Comparison of ENCODE assay signal across 20 mouse cellular contexts in the genomic region with DNA sequence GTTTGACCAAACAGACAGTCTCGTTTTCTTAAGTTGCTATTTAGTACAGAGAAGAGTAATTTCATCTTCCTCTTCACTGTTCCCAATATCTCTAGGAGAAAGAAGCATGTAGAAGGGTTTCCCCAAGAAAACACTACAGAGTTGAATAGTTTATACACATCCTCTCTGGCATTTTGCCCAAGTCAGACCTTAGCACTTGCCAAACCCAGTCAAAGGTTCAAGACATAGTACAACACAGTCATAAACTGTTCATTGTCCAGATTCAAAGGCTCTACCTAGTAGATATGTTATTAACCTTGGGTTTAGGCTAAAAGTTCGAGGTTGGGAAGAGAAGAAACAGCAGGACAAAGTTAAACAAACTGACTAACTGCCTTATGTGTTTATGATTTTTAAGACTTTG.
A peak's percentile ranks its signal among the peaks of the same experiment; 100 is the strongest.
DNase-seq lines count a peak whose midpoint lies in the region; ATAC-seq lines count a peak whose summit lies in the region.
"Had no signal": no experiment of that assay in that cellular context is flagged by ENCODE, and none has a peak within 500 bp of the region (broad histone marks: within the 10 kb centered on the region; RNA-seq: fewer than 3 reads in every experiment).

No protein-coding gene starts in this region.

- H3K9me3 ChIP-seq in kidney, embryonic 16.5 days (ENCODE audit: low read length): no peaks in the 10 kb centered on the region
- H3K9me3 ChIP-seq in intestine, embryonic 16.5 days (ENCODE audit: control insufficient read depth, low read length): no peaks in the 10 kb centered on the region
- H3K9me3 ChIP-seq: forebrain, embryonic 10.5 days; hindbrain, embryonic 15.5 days; liver, embryonic 13.5 days; midbrain, embryonic 10.5 days had no signal

- no peaks in the 10 kb centered on the region for H3K36me3 ChIP-seq in kidney, embryonic 16.5 days (ENCODE audit: insufficient read depth, low read length)
- H3K36me3 ChIP-seq in intestine, embryonic 16.5 days (ENCODE audit: control insufficient read depth, insufficient read depth, low read length): no peaks in the 10 kb centered on the region
- H3K36me3 ChIP-seq: forebrain, embryonic 10.5 days; hindbrain, embryonic 15.5 days; liver, embryonic 13.5 days; midbrain, embryonic 10.5 days had no signal

- H3K4me2 ChIP-seq in kidney, embryonic 16.5 days (replicated peaks; ENCODE audit: low read depth, low read length): no peak overlapping the region
- no peak overlapping the region for H3K4me2 ChIP-seq in intestine, embryonic 16.5 days (ENCODE audit: low read depth, low read length)
- H3K4me2 ChIP-seq: hindbrain, embryonic 15.5 days; liver, embryonic 13.5 days had no signal

- DNase-seq in kidney, adult 11 months: peak; percentile 8
- DNase-seq in lung, postnatal 10 days: peak; percentile 8
- no peak for DNase-seq in lung, adult 18-20 months
- peak; percentile 46 for DNase-seq in large intestine, adult 2 months (ENCODE audit: low read depth, low spot score)
- no peak for DNase-seq in thymus, postnatal 0 days (ENCODE audit: low spot score)
- DNase-seq: adrenal gland, adult 8-10 months; cerebellum, adult 11 months; embryo, embryonic 11 days; heart, adult 11 months; heart, postnatal 36 days; liver, embryonic 13.5 days; lung, postnatal 14 days; retina, postnatal 1 day; thymus, postnatal 14 days had no signal

- H3K27me3 ChIP-seq in kidney, embryonic 16.5 days (ENCODE audit: insufficient read depth, low read length): no peaks in the 10 kb centered on the region
- H3K27me3 ChIP-seq in intestine, embryonic 16.5 days (replicated peaks; ENCODE audit: control insufficient read depth, insufficient read depth, low read length): no peaks in the 10 kb centered on the region
- H3K27me3 ChIP-seq: hindbrain, embryonic 15.5 days; liver, embryonic 13.5 days had no signal

- no peak overlapping the region for H3K27ac ChIP-seq in kidney, embryonic 16.5 days (ENCODE audit: low read length)
- no peak overlapping the region for H3K27ac ChIP-seq in intestine, embryonic 16.5 days (ENCODE audit: low read length)
- H3K27ac ChIP-seq: forebrain, embryonic 10.5 days; hindbrain, embryonic 15.5 days; liver, embryonic 13.5 days; midbrain, embryonic 10.5 days had no signal

- no peak overlapping the region for H3K4me3 ChIP-seq in kidney, embryonic 16.5 days (ENCODE audit: low read length)
- H3K4me3 ChIP-seq in intestine, embryonic 16.5 days (ENCODE audit: low read length): no peak overlapping the region
- H3K4me3 ChIP-seq: forebrain, embryonic 10.5 days; hindbrain, embryonic 15.5 days; liver, embryonic 13.5 days; midbrain, embryonic 10.5 days had no signal

- 56% methylated on average over 2 of the region's 2 CpGs for WGBS in kidney, embryonic 16.5 days
- 41% methylated on average over 2 of the region's 2 CpGs for WGBS in intestine, embryonic 16.5 days
- WGBS in large intestine, adult 2 months: 10% methylated on average over 2 of the region's 2 CpGs

- ATAC-seq in kidney, embryonic 16.5 days (ENCODE audit: low FRiP score, low TSS enrichment): no peak
- ATAC-seq in intestine, embryonic 16.5 days: peak; percentile 91
- no peak for ATAC-seq in megakaryocyte-erythroid progenitor cell, adult 5-6 weeks (replicated peaks; ENCODE audit: low FRiP score, low TSS enrichment, poor library complexity, severe bottlenecking)

- no peak overlapping the region for H3K9ac ChIP-seq in kidney, embryonic 16.5 days (replicated peaks; ENCODE audit: low read length)
- no peak overlapping the region for H3K9ac ChIP-seq in intestine, embryonic 16.5 days (ENCODE audit: low read depth, low read length)
- H3K9ac ChIP-seq: hindbrain, embryonic 15.5 days; liver, embryonic 13.5 days had no signal

- H3K4me1 ChIP-seq in kidney, embryonic 16.5 days (ENCODE audit: insufficient read depth, low read length): no peaks in the 10 kb centered on the region
- H3K4me1 ChIP-seq in intestine, embryonic 16.5 days (ENCODE audit: control insufficient read depth, insufficient read depth, low read length): no peaks in the 10 kb centered on the region
- H3K4me1 ChIP-seq: forebrain, embryonic 10.5 days; hindbrain, embryonic 15.5 days; liver, embryonic 13.5 days; midbrain, embryonic 10.5 days had no signal

Comparison
In these comparisons a context has a peak if more than half of its experiments do, and no peak if none do; other contexts are left out.
1. DNase-seq: peak in kidney, adult 11 months (single experiment), lung, postnatal 10 days (single experiment) and large intestine, adult 2 months (single experiment); none in lung, adult 18-20 months (0 of 2) and thymus, postnatal 0 days (single experiment).